Mouse (Mus musculus) right cerebral cortex, postnatal 10 days (tissue): Measurements from ENCODE around the gene Ccnb1ip1.
"Not testable (repeated sequence)": the region's sequence is repeated elsewhere in the genome, so short reads cannot be mapped to it uniquely, and the experiment has no call there.

Experiments
- DNase-seq, 2 experiments: peaks; one replicate each; pipeline ENCODE4 v3.0.0; 2021; ENCODE audit warnings: low spot score in 2 of 2

The Ccnb1ip1 gene

GRCm38 (mm10) chr14:50807487-50808072, at the start of gene Ccnb1ip1, which contains the start of gene Parp2:
Gene Ccnb1ip1 (minus strand): TSS chr14:50807732.
Gene Parp2 (plus strand): TSS chr14:50807841.
- peak; percentile 96 to 97 for DNase-seq

GRCm38 (mm10) chr14:50855788-50856187, 48.3 kb upstream of the Ccnb1ip1 start:
- no peak for DNase-seq

- DNase-seq: peak in 1 of 2 experiments; percentile 33
Observed at GRCm38 (mm10) chr14:50837236-50837635, 29.7 kb upstream of the Ccnb1ip1 start.

GRCm38 (mm10) chr14:50834435-50834834, 26.9 kb upstream of the Ccnb1ip1 start:
- DNase-seq: no peak

GRCm38 (mm10) chr14:50833964-50834363, 26.4 kb upstream of the Ccnb1ip1 start:
- peak; percentile 53 to 61 for DNase-seq

- no peak for DNase-seq
Observed at GRCm38 (mm10) chr14:50829878-50830277, 22.3 kb upstream of the Ccnb1ip1 start.

- peak; percentile 31 to 53 for DNase-seq
Observed at GRCm38 (mm10) chr14:50826579-50826978, 19.0 kb upstream of the Ccnb1ip1 start.

- DNase-seq: no peak
Observed at GRCm38 (mm10) chr14:50824219-50824618, 16.7 kb upstream of the Ccnb1ip1 start.

- no peak for DNase-seq
Observed at GRCm38 (mm10) chr14:50823240-50823639, 15.7 kb upstream of the Ccnb1ip1 start.

- no peak for DNase-seq
Observed at GRCm38 (mm10) chr14:50813060-50813459, 5.5 kb upstream of the Ccnb1ip1 start.

GRCm38 (mm10) chr14:50806469-50806868, 1.1 kb downstream of the Ccnb1ip1 start:
- DNase-seq: not testable (repeated sequence)

- no peak for DNase-seq
Observed at GRCm38 (mm10) chr14:50804683-50805082, 2.8 kb downstream of the Ccnb1ip1 start.

GRCm38 (mm10) chr14:50802843-50803562, 4.5 kb downstream of the Ccnb1ip1 start:
- DNase-seq: no peak

GRCm38 (mm10) chr14:50802441-50802840, 5.1 kb downstream of the Ccnb1ip1 start:
- no peak for DNase-seq

GRCm38 (mm10) chr14:50799502-50800259, 7.9 kb downstream of the Ccnb1ip1 start:
- peak; percentile 33 to 46 for DNase-seq

- no peak for DNase-seq
Observed at GRCm38 (mm10) chr14:50798512-50798911, 9.0 kb downstream of the Ccnb1ip1 start.

- DNase-seq: no peak
Observed at GRCm38 (mm10) chr14:50796464-50796863, 11.1 kb downstream of the Ccnb1ip1 start.

GRCm38 (mm10) chr14:50795965-50796364, 11.6 kb downstream of the Ccnb1ip1 start:
- DNase-seq: no peak

- no peak for DNase-seq
Observed at GRCm38 (mm10) chr14:50795261-50795935, 12.1 kb downstream of the Ccnb1ip1 start.

GRCm38 (mm10) chr14:50788157-50788556, 19.4 kb downstream of the Ccnb1ip1 start:
- DNase-seq: no peak

GRCm38 (mm10) chr14:50785251-50785637, 22.3 kb downstream of the Ccnb1ip1 start, which contains the start of gene Ttc5:
Gene Ttc5 (minus strand): TSS chr14:50785519.
- DNase-seq: peak; percentile 92 to 93
